Mouse (Mus musculus) liver, embryonic 16.5 days (tissue): ENCODE data around the gene Map4k1. TPM values are rescaled to one million over a fixed set of nuclear protein-coding genes. Genes with fewer than 3 reads are reported as not detected.

Experiments used
- ATAC-seq: fragments of 200-750 bp; cut with Nextera tagmentation; 2 replicates; pipeline ENCODE4 v1.8.0; 2017; ENCODE audit warnings: low read depth, mild to moderate bottlenecking, moderate number of reproducible peaks, moderate library complexity
- H3K27ac ChIP-seq: fragments of 300-500 bp; sonication (generic); 2 replicates; pipeline ENCODE4 v1.5.1; 2014; ENCODE audit warnings: mild to moderate bottlenecking, low read length
- H3K27me3 ChIP-seq: fragments of 300-500 bp; sonication (generic); 2 replicates; pipeline ENCODE4 v1.6.1; 2014; ENCODE audit warnings: low read depth, low read length, mixed read lengths; ENCODE audit not compliant: control insufficient read depth, insufficient read depth
- H3K36me3 ChIP-seq: fragments of 300-500 bp; sonication (generic); 2 replicates; pipeline ENCODE4 v1.6.1; 2014; ENCODE audit warnings: mild to moderate bottlenecking; ENCODE audit not compliant: control insufficient read depth, insufficient read depth
- H3K4me1 ChIP-seq: fragments of 300-500 bp; sonication (generic); 2 replicates; pipeline ENCODE4 v1.6.1; 2014; ENCODE audit warnings: low read depth, low read length, mixed read lengths; ENCODE audit not compliant: control insufficient read depth
- H3K4me2 ChIP-seq: fragments of 300-500 bp; sonication (generic); 2 replicates; pipeline ENCODE4 v1.6.1; 2014; ENCODE audit warnings: low read depth, low read length, mixed read lengths
- H3K4me3 ChIP-seq: fragments of 300-500 bp; sonication (generic); 2 replicates; pipeline ENCODE4 v1.5.1; 2014; ENCODE audit warnings: low read depth, mild to moderate bottlenecking, low read length
- H3K9ac ChIP-seq: fragments of 300-500 bp; sonication (generic); 2 replicates; pipeline ENCODE4 v1.6.1; 2014; ENCODE audit warnings: low read depth, low read length
- H3K9me3 ChIP-seq: fragments of 300-500 bp; sonication (generic); replicated peaks from 2 replicates; pipeline ENCODE4 v1.6.1; 2016; ENCODE audit warnings: low read length; ENCODE audit not compliant: control insufficient read depth
- WGBS: fragments of 180-500 bp; shearing (Covaris S2); extraction: QIAGEN DNeasy Blood & Tissue Kit; methylation state at CpG from one replicate; pipeline ENCODE4 v1.1.7; 2014; ENCODE audit not compliant: insufficient replicate concordance; 5-methylcytosine and 5-hydroxymethylcytosine counted together
- microRNA-seq: library from miRNA; unstranded; fragments of <30 nt; microRNA quantifications from one replicate; pipeline ENCODE4, GENCODE M21; 2016
- polyA plus RNA-seq: library from polyadenylated mRNA; unstranded; fragments of >200 nt; fragmentation: Nextera tagmentation; extraction: Ambion mirVana; gene quantifications from 2 replicates; pipeline ENCODE4 v1.2.1, GENCODE M21; 2015

The Map4k1 gene
- polyA plus RNA-seq, 1 experiment from 2014 or later, result 28.3 TPM

- H3K4me1 ChIP-seq, result no peaks in the 10 kb centered on the region
- ATAC-seq, result no peak
- no peaks in the 10 kb centered on the region for H3K36me3 ChIP-seq
- no peak overlapping the region for H3K9ac ChIP-seq
- peaks cover 34% of the 10 kb centered on the region for H3K27me3 ChIP-seq
- H3K9me3 ChIP-seq, result no peaks in the 10 kb centered on the region
- H3K4me2 ChIP-seq, result no peak overlapping the region
- H3K4me3 ChIP-seq, result no peak overlapping the region
- WGBS, result 31% methylated on average over 2 of the region's 2 CpGs
- H3K27ac ChIP-seq, result no peak overlapping the region
Measured at GRCm38 (mm10) chr7:29050797-29051196, 68.9 kb downstream of the Map4k1 start.

- no peak overlapping the region for H3K9ac ChIP-seq
- no peaks in the 10 kb centered on the region for H3K4me1 ChIP-seq
- 5% methylated on average over 19 of the region's 19 CpGs for WGBS
- peaks cover 37% of the 10 kb centered on the region for H3K27me3 ChIP-seq
- no peak overlapping the region for H3K27ac ChIP-seq
- no peaks in the 10 kb centered on the region for H3K9me3 ChIP-seq
- no peak for ATAC-seq
- no peaks in the 10 kb centered on the region for H3K36me3 ChIP-seq
- no peak overlapping the region for H3K4me3 ChIP-seq
- H3K4me2 ChIP-seq, result no peak overlapping the region
Measured at GRCm38 (mm10) chr7:29052821-29053220, 71.0 kb downstream of the Map4k1 start.

Small RNA genes within 50 kb of the gene (microRNA-seq; reads per million reads assigned to microRNA genes)
- gene Gm44408, result not detected

Other genes starting within 250 kb of the Map4k1 start
- 73.3 and 73.7 TPM in 2 replicates for gene Mrps12, start 240.2 kb upstream of the Map4k1 start, polyA plus RNA-seq
- 10.5 and 11.2 TPM in 2 replicates for gene Sars2, start 240.1 kb upstream of the Map4k1 start, polyA plus RNA-seq
- gene Ccer2, start 225.9 kb upstream of the Map4k1 start, polyA plus RNA-seq, result not detected in 2 replicates
- 24.1 and 28.0 TPM in 2 replicates for gene Sirt2, start 215.3 kb upstream of the Map4k1 start, polyA plus RNA-seq
- 29.3 TPM in 2 replicates for gene Nfkbib, start 214.5 kb upstream of the Map4k1 start, polyA plus RNA-seq
- gene Rinl, start 193.1 kb upstream of the Map4k1 start, polyA plus RNA-seq, result 8.1 and 8.7 TPM in 2 replicates
- 69.0 and 80.7 TPM in 2 replicates for gene Hnrnpl, start 173.5 kb upstream of the Map4k1 start, polyA plus RNA-seq
- gene Ech1, start 156.8 kb upstream of the Map4k1 start, polyA plus RNA-seq, result 172 and 201 TPM in 2 replicates
- 6.2 and 22.3 TPM in 2 replicates for gene Lgals4, start 148.2 kb upstream of the Map4k1 start, polyA plus RNA-seq
- gene Lgals7, start 118.2 kb upstream of the Map4k1 start, polyA plus RNA-seq, result 0.16 and 0.19 TPM in 2 replicates
- 0.09 and 0.12 TPM in 2 replicates for gene Capn12, start 100.6 kb upstream of the Map4k1 start, polyA plus RNA-seq
- gene Actn4, start 19.7 kb upstream of the Map4k1 start, polyA plus RNA-seq, result 130 and 137 TPM in 2 replicates
- gene Eif3k, start 186 bp upstream of the Map4k1 start, polyA plus RNA-seq, result 195 and 205 TPM in 2 replicates
- gene Ryr1, start 143.1 kb downstream of the Map4k1 start, polyA plus RNA-seq, result 0.22 and 0.58 TPM in 2 replicates
- gene Rasgrp4, start 152.8 kb downstream of the Map4k1 start, polyA plus RNA-seq, result 1.2 and 1.4 TPM in 2 replicates
- 3.8 and 4.9 TPM in 2 replicates for gene Fam98c, start 174.2 kb downstream of the Map4k1 start, polyA plus RNA-seq
- gene Ggn, start 188.2 kb downstream of the Map4k1 start, polyA plus RNA-seq, result 0.09 TPM in 1 of 2 replicates, not detected in the other
- 0.19 and 0.25 TPM in 2 replicates for gene Spred3, start 188.4 kb downstream of the Map4k1 start, polyA plus RNA-seq
- 106 and 111 TPM in 2 replicates for gene Psmd8, start 198.7 kb downstream of the Map4k1 start, polyA plus RNA-seq
- gene Catsperg1, start 232.0 kb downstream of the Map4k1 start, polyA plus RNA-seq, result 0.15 and 0.35 TPM in 2 replicates